Mouse (Mus musculus): ENCODE measurements around the gene Ralb.

Ralb gene

DNA sequence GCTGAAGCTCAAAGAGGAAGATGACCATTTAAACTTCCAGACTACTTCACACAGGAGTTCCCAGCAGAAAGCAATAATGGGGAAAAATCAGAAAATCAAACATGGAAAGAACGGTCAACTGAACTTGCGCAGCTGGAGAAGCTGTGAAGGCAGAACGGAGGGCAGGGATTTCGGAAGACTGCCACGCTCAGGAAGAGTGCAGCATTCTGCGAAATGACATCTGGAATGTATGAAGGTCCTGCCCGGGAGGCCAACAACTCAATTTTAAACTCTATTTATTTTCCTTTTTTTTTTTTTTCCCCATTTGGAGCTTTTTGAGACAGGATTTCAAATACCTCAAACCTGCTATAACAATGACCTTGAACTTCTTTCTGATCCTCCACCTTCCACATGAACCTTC is 13.8 kb downstream of the Ralb start:
- no peak for DNase-seq

DNA sequence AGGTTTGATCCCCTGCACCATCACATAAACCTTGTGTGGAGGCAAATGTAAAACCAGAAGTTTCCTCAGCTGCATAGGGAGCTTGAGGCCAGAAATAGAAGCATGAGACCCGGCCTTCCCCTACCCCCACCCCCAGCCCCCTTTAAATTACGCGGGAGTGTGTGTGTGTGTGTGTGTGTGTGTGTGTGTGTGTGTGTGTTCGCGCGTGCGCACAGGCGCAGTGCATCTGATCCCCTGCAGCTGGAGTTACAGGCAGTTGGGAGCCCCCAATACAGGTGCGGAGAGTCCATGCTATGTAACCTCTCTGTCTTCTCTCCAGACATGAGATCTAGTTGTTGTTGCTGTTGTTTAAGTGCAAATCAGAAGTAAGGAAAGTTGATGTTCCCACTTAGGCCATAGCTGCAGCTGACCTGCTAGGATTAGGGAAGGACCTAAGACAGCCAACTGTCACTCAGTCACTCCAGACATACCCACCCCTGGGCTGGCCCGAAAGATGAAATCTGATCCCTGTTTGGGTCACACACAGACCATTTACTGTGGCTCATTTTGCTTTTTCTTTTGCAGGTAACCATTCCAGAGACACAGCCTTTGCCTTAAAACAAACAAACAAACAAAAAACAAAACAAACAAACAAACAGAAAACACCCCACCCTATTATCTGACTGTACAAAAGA is 16.5 kb downstream of the Ralb start:
- no peak for DNase-seq

DNA sequence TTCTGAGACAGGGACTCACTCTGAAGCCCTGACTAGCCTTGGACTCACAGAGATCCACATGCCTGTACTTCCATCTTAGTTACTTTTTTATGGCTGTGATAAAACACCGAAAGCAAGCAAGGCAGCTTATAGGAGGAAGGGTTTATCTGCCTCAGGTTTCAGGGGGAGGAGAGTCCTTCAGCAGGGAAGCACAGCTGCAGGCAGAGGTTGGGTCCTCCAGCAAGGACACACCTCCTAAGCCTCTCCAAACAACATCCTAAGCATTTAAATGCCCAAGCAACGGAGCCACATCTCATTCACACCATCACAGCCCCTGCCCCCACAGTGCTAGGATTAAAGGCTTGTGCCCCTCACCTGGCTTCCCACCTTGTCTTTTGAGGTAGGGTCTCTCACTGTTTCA is 18.8 kb downstream of the Ralb start:
- no peak for DNase-seq

DNA sequence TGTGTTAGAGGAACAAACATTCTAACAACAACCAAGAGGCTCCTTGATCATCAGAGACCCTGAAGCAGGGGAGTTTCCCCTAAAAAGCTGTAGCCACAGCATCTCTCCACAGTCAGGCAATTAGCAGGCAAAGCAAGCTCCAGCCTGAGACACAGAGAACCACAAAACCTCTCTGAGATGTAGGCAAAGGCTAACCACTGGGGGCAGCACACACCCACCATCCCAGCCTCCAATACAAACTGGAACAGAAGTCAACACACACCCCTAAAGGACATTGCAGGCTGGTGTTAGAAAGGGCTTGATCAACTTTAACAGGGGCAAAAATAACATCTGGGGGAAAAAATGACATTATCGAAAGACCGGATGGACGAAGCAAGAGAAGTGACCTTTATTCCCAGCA is 20.1 kb downstream of the Ralb start:
- DNase-seq: peak; percentile 55 to 60

DNA sequence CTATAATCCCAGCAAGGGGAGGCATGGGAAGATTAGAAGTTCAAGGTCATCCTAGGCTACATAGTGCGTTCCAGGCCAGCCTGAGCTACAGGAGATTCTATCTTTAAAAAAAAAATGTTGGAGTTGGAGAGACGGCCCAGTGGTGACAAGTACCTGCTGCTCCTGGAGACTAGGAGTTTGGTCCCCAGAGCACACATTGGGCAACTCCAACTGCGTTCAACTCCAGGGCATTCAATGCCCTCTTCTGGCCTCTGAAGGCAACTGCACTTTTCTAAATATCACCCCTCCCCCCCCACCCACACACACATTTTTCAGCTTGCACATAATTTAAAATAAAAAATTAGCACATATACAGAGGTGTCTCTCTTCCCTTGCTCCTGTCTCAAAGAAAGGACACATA is 21.7 kb downstream of the Ralb start:
- no peak for DNase-seq

DNA sequence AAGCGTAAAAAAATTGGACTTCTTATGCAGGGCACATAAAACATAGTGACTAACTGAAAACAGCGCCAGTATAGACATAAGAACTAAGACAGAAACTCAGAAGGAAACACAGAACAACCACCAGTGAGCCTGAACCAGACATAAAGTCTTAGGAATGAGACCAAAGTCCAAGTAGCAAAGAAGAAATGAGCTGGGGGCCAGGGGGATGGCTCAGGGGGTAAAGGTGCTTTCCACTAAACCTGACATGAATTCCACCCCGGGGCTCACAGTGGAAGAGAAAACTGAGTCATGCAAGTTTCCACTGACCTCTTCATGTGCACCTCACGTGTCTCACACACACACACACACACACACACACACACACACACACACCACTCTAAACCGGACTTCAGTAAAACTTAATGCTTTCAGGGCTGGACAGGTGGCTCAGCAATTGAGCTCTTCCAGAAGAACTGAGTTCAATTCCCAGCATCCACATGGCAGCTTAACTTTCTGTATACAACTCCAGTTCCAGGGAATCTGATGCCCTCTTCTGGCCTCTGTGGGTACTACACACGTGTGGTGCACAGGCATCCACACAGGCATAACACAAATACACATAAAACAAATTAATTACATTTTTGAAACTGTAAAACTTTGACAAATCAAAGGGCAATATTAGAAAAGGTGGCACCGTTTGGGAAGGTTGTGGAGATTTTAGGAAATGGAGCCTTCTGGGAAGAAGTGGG is 23.2 kb downstream of the Ralb start:
- peak in 1 of 2 experiments; percentile 45 for DNase-seq

DNA sequence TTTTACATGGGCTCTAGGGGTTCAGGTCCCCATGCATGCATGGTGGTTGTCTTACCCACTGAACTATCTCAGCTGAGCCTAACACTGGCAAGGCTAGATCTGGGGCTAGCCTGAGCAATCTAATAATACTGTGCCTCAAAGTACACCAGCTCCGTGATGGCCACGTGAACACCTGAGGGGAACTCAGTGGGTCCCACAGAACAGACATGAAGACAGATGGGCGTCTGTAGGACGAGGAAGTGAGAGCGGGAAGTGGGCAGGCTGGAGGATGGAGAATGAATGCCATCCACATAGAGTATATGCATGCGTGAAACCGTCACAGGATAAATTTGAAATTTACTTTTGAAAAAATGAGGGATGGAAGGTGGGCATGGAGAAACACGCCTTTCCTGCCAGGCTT is 23.9 kb downstream of the Ralb start:
- DNase-seq: no peak

DNA sequence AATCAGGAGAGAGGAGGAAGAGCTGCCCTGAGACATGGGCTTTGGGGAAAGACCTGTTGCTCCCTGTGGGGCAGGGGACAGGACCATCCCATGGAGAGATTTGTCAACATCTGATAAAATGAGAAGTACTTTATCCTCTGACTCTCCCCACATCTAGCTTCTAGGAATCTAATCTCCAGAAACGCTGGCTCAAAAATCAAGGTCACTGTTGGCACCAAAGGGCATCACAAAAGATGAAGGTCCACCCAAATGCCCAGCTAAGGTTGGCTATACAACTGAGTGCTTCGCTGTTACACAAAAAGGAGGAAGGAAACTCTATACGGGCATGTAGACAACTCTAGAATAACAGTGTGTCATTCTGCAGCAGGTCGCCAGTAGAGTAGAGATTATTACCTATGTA is 25.0 kb downstream of the Ralb start:
- DNase-seq: no peak

DNA sequence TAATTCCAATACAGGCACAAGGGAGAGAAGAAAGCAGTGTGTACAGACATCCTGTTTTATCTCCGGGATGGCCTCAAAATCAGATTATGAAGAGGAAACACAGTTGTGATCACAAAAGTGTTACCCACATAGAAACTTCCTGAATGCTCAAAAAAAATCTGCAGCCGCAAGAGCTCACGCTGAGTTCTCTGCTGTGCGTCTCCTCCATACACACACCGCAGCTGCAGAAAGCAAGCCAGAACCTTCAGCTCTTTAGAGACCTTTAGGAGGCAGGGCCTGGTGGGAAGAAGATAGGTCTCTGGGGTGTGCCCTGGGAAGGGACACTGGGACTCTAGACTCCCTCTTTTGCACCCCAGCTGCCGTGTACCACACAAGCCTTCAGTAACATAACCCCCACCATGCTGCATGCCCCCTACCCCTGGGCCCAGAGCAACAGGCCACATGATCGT is 27.7 kb downstream of the Ralb start:
- no peak for DNase-seq

DNA sequence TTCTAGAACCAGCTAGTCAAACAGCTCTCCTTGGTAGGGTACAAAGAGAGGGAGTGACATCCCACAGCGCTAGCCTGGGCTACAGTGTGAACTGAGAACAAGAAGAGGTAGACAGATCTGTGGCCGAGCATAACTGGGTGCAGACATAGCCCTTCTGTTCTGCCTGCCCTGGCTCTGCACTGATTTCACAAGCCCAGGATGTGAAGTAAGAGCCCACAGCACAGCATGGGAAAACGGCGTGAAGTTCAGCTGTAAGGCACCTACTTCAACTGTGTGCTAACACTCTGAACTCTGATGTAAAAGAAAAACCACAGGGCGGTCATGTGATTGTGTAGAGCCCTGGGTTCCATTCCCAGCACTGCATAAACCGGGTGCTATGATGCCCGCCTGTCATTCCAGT is 29.9 kb downstream of the Ralb start:
- DNase-seq: no peak

DNA sequence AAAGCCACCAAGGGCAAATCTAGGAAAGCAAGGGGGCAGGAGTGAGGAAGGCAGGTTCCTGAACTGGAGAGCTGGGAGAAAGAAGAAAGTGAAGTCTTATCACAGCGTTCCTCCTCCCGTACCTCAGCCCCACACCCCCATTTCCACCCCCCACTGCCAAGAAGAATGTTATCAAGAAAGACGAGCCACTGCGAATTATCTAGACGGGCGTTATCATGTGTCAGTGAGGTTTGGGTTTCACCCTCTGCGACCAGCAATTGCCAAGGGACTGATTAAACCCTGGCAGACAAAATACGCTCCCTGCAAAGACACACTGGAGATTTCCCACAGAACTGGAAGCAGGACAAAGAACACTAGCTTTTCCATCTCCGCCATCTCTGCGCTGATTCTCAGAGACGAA is 31.9 kb downstream of the Ralb start:
- DNase-seq: no peak

DNA sequence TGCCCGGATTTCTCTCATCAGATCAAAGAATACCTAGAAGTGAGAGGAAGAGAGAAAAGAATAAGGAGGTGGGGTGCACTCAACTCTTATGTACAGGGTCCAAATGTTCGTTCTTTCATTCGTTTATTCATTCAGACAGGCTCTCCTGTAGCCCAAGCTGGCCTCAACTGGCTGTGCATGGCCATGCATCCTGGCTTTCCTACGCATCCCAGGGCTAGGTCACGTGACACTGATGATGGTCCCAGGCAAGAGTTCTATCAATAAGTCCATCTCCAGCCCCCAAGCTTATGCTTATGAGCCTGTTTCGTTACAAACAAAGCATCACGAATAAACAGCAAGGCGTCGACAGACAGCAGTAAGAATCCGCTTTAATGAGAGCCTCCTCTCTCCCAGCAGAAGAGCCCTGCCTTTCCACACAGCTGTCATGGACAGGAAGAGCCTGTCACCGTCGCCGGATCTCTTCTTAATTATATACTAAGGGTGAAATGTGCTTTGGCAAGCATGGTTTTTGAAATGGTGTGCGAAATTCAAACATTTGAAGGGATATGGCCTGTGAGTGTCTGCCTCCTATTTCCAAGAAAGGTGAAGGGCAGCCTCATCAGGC is 32.7 kb downstream of the Ralb start:
- DNase-seq: peak in 1 of 2 experiments; percentile 17

DNA sequence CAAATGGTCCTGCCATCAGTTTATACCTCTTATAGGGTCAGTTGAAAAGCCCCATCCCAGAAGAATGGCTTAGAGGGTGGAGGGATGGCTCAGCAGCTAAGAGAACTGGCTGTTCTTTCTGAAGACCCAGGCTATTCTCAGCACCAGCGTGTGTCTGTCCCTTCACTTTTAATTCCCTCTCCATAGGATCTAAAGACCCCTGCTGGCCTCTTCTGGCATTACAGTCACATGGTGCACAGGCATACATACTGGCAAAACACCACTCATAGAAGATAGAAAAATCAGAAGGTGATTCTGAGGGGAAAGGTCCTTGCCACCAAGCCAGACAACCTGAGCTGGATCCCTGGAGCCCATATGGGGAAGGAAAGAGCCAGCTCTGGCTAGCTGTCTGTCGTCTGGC is 41.2 kb downstream of the Ralb start:
- peak; percentile 55 to 84 for DNase-seq

DNA sequence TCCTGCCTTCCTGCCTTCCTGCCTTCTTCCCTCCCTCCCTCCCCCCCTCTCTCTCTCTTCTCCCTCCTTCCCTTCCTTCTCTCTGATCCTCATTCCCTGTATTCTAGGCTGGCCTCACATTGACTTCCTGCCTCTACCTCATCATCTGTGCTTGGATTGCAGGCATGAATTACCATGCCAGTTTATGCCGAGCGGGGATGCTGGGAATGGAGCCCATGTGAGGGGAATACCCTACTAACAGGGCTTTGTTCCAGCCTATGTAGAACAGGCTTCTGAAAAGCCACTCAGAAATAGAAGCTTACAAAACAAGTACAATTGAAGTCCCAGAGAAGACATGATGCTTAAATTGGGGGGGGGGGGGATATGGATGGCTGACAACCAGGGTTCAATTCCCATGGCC is 44.5 kb downstream of the Ralb start:
- DNase-seq: no peak

DNA sequence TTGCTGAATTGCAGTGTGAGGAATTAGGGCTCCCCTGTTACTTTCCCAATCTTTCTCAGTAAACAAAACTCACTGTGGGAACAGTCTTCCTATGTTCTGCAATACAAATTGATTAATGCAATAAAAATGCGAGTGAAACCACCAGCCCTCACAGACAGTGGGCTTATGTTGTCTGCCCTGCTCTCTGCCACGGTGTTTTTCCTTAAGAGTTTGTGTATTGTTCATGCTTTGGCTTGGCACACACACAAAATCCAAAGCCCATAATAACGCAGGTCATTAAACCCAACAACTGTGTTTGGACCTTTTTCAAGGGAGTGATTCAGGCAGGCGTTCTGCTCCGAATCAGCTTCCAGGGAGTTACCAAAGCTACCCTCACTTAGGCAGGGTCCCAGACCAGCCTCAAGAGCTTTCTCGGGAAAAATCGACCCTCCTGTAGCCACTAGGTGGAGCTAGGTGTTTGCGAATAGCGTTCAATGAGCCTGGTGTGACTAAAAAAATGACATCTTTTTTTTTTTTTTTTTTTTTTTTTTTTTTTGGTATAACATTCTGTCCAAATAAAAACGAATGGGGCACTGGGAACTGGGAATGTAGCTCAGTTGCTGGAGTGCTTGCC is 46.5 kb downstream of the Ralb start:
- peak; percentile 64 to 76 for DNase-seq

DNA sequence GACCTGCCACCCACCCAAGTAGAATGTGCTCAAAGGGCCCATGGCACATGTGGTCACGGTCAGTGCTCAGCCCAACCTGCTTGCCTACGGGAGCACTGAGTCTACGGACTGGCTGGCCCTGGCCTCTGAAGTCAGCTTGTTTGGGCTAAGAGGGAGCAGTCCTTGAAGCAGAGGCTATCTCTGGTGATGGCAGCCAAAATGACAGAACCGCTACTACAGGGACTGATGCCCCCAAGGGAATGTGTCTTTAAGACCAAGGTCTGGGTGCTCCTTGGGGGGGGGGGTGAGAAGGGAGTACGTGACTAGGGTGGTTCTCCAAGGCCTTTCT is 47.1 kb downstream of the Ralb start:
- peak in 1 of 2 experiments; percentile 44 for DNase-seq

DNA sequence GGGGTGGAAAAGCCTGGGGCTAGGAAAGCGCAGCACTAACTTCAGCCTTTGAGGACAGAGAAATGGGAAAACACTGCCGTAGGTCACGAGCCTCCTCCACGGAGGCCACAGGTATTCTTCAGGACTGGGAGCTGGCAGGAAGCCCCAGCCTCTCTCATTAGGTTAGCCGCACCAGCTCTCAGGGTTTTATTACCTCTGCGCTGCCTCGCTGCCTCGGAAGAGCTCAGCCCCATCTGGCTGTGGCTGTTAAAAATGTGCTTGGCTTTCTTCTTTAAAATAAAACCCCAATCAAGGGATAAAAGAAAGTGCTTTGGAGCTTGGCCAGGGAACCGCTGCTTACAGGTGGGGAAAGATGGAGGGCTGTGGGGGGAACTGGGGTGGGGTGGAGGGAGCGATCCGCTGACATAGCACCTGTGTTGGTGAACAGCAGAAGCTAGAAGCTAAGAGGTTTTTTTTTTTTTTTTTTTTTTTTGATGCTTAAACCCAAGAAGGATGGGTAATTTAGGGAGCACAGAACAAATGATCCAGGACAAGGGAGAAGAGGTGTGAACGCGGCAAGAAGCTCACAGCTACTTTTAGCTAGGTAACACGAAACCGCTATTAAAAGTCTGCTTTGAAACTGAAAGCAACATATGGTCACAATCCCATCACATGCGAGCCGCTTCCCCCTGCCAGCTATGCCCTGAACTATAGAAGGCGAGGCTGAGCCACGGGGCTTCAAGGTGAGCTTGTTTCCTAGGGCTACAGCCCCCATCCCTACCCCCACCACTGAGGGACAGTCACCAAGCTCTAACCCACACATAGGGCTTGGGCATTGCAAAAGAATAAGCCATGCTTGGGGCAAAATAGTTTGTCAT is 47.7 kb downstream of the Ralb start:
- DNase-seq: peak; percentile 48 to 63

DNA sequence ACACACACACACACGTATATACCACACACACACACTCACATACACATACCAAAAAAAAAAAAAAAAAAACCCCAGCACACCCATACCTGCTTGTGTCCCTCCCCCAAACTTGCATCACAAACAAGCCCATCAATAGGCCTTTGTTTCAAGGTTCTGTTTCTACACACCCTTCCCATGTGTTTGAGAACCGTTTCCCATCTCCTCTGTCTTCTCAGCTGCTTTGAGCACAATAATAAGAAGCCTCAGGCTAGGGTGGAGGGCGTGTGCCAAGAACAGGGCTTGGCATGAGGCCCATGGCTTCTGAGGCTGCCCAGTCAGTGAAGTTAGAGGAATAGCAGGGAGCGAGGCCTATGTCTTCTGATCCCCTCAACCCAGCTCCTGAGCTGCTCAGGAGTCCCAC is 50.9 kb downstream of the Ralb start:
- peak in 1 of 2 experiments; percentile 12 for DNase-seq

DNA sequence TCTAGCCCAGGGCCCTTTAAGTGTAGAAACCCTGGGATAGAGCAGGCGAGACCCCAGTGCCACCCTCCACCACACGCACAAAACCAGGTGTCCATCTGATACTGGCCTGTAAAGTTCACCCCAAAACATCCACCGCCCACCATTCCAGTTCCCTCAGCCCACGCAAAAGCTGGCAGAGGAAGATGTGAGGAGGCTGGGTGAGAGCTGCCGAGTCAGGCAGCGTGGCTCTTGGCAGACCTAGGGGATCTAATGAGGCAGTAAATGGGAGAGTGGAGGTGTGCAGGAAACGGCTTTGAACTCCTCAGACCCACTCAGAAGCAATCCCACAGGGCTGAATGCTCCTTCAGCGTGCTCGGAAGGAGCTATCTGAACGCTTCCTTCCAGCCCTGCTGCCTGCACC is 53.2 kb downstream of the Ralb start:
- DNase-seq: no peak

DNA sequence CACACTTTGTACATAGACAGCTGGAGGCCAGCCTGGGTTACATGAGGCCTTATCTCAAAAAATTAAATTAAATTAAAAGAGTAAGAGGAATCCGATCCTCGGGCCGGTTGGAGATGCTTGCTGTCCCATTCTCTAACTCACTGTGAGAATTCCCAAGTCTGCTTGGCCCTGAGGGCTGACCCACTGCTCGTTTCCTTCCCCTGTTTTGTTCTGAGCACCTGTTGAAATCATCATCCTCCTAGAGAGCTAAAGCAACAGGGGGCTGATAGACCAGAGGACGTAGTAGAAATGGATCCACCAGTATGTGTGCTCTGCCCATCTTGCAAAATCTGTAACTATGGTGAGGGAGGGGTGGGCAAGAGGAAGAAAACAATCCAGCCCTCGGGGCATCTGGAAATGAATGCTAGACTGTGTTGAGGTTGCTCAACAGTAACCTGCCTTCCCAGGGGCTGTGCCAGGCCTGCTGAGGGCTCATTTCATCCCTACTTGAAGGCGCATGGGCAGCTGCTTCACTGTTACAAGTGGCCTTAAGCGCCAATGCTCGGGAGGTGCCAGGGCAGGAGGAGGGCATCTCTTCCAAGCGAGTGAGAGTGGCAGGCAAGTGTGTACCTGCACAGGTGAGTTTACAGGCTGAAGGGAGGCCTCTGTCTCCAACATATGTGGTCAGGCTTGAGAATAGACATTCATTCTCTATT is 53.8 kb downstream of the Ralb start:
- no peak for DNase-seq

DNA sequence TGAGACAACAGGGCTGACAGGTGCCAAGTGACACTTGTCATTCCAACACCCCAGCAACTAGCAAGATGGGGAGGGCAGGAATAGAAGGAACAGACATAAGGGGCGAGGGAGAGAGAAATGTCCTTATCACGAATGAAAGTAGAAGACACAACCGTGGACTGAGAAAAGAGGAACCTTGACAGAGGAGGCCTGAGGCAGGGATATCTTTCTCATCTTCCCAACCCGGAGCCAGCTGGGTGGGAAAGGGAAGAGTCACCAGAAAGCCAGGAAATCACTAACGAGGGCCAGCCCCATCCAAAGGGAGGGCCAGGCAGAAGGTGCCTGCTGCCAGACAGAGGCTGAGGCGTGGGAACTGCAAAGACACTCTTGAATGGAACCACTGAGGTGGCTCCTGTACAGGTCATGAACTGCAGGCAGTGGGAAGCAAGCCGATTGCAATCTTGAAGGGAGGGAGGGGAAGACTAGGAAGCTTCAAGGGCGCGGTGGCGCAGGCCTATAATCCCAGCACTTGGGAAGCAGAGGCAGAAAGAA is 57.8 kb downstream of the Ralb start:
- DNase-seq: no peak
